Mouse (Mus musculus) R1 (cell line): ENCODE measurements at regions not wholly inside any gene's neighbourhood (a gene's known extent, or its start where the extent isn't known, plus 50 kb on each side); places are given as distances from the start of the nearest gene placed in this dataset.
"Not testable (repeated sequence)": the region's sequence is repeated elsewhere in the genome, so short reads cannot be mapped to it uniquely, and the experiment has no call there.

Experiments
- DNase-seq: peaks from one replicate; pipeline ENCODE4 v3.0.0-alpha.2; 2018; ENCODE audit warnings: low read depth, low spot score

DNA sequence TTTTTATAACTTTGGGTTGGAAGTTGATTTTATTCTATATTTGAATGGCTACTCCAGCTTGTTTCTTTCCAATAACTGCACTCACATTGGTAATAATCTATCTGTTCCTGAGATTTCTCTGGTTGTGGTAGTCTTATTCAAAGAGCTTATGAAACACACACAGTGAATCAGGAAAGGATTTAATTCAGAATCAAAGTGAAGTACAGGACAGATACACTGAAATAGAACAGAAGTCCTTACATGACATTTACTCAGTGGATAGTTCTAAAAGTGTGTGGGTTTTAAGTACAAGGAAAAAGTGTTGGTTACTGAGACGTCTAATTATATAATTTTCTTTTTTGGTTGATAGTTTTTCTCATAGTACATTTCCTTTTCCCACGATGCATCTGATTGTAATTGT lies 859.7 kb downstream of the Rpia start:
- DNase-seq = no peak

GRCm38 (mm10) chr6:69914781-69915180 lies 877.3 kb downstream of the Rpia start:
- peak; percentile 40 for DNase-seq

GRCm38 (mm10) chr6:69879286-69879685 lies 912.7 kb downstream of the Rpia start:
- DNase-seq = no peak

GRCm38 (mm10) chr6:69858631-69859030 lies 933.4 kb downstream of the Rpia start:
- not testable (repeated sequence) for DNase-seq

DNA sequence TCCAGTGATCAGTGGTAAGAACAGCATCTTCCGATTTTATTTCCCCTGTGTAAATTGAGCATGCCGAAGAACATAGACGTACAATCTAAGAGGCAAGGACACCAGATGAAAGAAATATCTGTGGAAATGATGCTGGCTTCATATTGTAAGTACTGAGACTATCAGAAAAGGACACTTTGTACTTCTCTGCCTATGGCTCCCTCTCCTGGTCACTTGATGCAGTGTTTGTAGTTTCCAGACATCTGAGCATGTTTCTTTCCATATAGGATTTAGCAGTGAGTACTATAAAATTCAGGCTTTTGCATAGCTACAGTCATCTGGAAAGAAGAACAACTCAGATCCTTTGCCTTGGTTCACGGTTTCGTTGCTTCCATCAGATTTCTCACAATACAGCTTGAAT lies 963.4 kb downstream of the Rpia start:
- peak; percentile 36 for DNase-seq

DNA sequence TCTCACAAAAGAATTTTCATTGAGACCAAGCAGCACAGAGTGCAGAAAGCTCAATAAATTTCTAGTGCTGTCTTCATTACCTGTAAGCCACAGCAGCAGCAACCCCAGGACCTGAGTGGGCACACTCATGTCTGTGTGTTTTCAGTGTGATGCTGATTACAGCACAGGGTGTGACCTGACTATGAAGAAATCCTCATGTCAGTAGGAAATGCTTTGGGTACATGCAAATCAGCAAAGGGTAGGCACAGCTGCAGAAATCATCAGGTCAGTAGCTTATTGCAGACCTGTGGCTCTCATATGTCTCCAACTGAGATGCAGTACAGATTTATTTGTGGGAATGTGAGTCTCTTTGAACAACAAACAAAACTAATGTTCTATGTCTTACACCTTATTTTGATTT lies 977.1 kb downstream of the Rpia start:
- DNase-seq = not testable (repeated sequence)

DNA sequence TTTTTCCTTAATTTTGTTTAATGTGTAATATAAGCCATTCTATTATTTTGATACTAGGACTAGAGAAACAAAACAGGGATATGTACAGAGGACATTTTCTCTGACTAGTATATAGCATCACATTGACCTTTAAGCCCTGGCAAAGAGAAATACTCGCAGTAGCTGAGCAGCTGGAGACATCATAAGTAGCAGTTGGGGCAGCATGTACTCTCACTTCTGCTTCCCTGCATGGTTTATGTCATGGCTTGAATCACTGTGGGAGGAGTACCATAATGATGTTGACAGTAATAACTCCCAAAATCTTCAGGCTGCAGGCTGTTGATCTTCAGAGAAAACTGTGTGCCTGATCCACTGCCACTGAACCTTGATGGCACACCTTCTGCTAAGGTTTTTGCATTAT lies 977.7 kb downstream of the Rpia start:
- DNase-seq = not testable (repeated sequence)

- DNase-seq = peak; percentile 24
These were observed 1011.7 kb downstream of the Rpia start for GRCm38 (mm10) chr6:69780330-69780729.

DNA sequence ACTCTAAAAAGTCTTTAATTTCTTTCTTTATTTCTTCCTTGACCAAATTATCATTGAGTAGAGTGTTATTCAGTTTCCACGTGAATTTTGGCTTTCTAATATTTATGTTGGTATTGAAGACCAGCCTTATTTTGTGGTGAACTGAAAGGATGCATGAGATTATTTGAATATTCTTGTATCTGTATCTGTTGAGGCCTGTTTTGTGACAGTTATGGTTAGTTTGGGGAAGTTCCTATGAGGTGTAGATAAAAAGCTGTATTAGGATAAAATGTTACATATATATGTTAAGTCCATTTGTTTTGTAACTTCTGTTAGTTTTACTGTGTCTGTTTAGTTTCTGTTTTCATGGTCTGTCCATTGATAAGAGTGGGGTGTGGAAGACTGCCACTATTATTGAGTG lies 1014.7 kb downstream of the Rpia start:
- not testable (repeated sequence) for DNase-seq

DNA sequence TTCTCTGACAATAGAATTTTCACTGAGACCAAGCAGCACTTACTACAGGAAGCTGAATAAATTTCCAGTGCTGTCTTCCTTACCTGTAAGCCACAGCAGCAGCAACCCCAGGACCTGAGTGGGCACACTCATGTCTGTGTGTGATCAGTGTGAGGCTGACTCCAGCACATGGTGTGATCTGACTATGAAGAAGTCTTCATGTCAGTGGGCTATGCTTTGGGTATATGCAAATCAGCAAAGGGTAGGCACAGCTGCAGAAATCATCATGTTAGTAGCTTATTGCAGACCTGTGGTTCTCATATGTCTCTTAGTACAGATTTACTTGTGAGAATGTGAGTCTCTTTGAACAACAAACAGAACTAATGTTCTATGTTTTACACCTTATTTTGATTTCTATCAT lies 1027.2 kb downstream of the Rpia start:
- DNase-seq = no peak

DNA sequence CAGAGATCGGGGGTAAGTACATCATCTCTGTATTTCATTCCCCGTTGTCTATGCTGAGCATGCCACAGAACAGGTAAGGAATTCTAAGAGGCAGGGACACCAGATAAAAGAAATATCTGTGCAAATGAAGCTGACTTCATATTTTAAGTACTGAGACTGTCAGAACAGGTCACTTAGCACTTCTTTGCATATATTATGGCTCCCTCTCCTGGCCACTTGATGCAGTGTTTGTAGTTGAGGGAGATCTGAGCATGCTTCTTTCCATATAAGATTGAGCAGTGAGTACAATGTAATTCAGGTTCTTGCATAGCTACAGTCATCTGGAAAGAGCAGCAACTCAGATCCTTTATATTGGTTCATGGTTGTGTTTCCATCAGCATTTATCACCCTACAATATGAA lies 1033.4 kb downstream of the Rpia start:
- peak; percentile 37 for DNase-seq

DNA sequence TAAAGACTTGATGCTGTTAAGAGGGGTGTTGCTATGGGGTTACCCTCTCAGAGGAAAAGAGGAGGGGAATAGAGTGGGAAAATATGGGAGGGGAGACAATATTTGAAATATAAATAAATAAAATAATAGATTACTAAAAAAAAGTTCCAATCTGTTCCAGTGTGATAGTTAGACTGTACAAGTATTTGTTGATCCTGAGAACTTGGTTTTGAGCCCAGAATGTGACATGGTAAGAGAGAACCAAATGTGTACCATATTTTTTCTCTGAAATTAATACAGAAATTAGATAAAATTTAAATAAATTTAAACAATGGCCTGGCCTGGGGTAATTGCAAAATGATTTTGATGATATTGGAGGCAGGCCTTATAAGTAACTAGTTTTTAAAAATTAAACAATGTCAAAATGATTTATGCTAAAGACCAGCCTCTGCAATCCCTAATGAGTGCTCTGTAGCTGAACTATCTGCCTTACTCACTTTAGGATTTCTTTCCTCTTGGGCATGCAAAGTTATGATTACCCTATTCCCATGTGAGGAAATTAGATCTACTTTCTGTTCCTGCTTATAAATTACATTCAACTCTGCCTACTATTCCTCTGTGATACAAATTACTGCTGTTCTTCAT lies 1052.9 kb downstream of the Rpia start:
- no peak for DNase-seq

- peak; percentile 51 for DNase-seq
These were observed 1059.2 kb downstream of the Rpia start for GRCm38 (mm10) chr6:69732866-69733265.

- no peak for DNase-seq
These were observed 1065.7 kb downstream of the Rpia start for GRCm38 (mm10) chr6:69726362-69726761.

- not testable (repeated sequence) for DNase-seq
These were observed 1089.2 kb downstream of the Rpia start for GRCm38 (mm10) chr6:69702813-69703212.

GRCm38 (mm10) chr6:69681172-69681571 lies 1110.9 kb downstream of the Rpia start:
- DNase-seq = no peak

- DNase-seq = not testable (repeated sequence)
These were observed 1129.6 kb downstream of the Rpia start for GRCm38 (mm10) chr6:69662426-69662825.
